Mouse (Mus musculus) liver, embryonic 12.5 days (tissue): ENCODE results near the gene Fyb. TPM values are rescaled to one million over a fixed set of nuclear protein-coding genes. Genes with fewer than 3 reads are reported as not detected.
A peak's percentile ranks its signal among the peaks of the same experiment; 100 is the strongest.

ENCODE experiments used
- ATAC-seq: fragments of 200-750 bp; cut with Nextera tagmentation; 2 replicates; pipeline ENCODE4 v1.8.0; 2017; ENCODE audit warnings: moderate number of reproducible peaks, mild to moderate bottlenecking, moderate library complexity
- H3K27ac ChIP-seq: fragments of 300-500 bp; sonication (generic); 2 replicates; pipeline ENCODE4 v1.5.1; 2016; ENCODE audit warnings: mild to moderate bottlenecking
- H3K27me3 ChIP-seq: fragments of 300-500 bp; sonication (generic); replicated peaks from 2 replicates; pipeline ENCODE4 v1.6.1; 2016; ENCODE audit warnings: mild to moderate bottlenecking, moderate library complexity
- H3K36me3 ChIP-seq: fragments of 300-500 bp; sonication (generic); 2 replicates; pipeline ENCODE4 v1.6.1; 2016; ENCODE audit warnings: mild to moderate bottlenecking, moderate library complexity
- H3K4me1 ChIP-seq: fragments of 300-500 bp; sonication (generic); 2 replicates; pipeline ENCODE4 v1.6.1; 2016
- H3K4me2 ChIP-seq: fragments of 300-500 bp; sonication (generic); 2 replicates; pipeline ENCODE4 v1.6.1; 2016; ENCODE audit warnings: mild to moderate bottlenecking, moderate library complexity
- H3K4me3 ChIP-seq: fragments of 300-500 bp; sonication (generic); 2 replicates; pipeline ENCODE4 v1.5.1; 2016; ENCODE audit warnings: mild to moderate bottlenecking, moderate library complexity
- H3K9ac ChIP-seq: fragments of 300-500 bp; sonication (generic); 2 replicates; pipeline ENCODE4 v1.6.1; 2016; ENCODE audit warnings: mild to moderate bottlenecking, moderate library complexity
- H3K9me3 ChIP-seq: fragments of 300-500 bp; sonication (generic); replicated peaks from 2 replicates; pipeline ENCODE4 v1.6.1; 2016; ENCODE audit warnings: mild to moderate bottlenecking, moderate library complexity
- WGBS: fragments of 180-500 bp; shearing (Covaris S2); methylation state at CpG from one replicate; pipeline ENCODE4 v1.1.7; 2016; ENCODE audit not compliant: insufficient replicate concordance; 5-methylcytosine and 5-hydroxymethylcytosine counted together
- polyA plus RNA-seq: library from polyadenylated mRNA; unstranded; fragments of >200 nt; fragmentation: Nextera tagmentation; extraction: Ambion mirVana; gene quantifications from 2 replicates; pipeline ENCODE4 v1.2.1, GENCODE M21; 2016

The Fyb gene
- polyA plus RNA-seq, 1 experiment from 2014 or later, result 32.2 TPM

DNA sequence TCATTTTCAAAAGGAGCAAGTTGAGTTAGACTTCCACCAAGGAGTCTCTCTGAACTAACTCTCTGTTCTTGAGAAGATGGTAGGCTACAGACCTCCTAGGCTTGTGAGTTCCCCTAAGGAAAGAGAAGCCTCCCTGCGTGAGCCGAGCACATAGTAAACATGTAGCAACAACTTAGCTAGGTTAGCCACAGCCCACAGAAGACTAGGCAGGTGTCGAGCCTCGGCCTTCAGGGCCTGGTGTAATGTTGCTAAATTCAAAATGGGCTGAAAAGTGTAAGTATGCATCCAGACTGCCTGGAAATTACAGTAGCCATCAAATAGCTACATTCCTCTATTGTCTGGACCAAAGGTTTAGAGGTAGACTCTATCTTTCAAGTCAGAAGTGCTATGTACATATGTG lies 79.3 kb downstream of the Fyb start:
- Histone ChIP-seq H3K4me3 (no peak overlapping the region), H3K27me3 (no peaks in the 10 kb centered on the region), H3K4me1 (no peaks in the 10 kb centered on the region), H3K36me3 (no peaks in the 10 kb centered on the region), H3K9ac (no peak overlapping the region), H3K27ac (no peak overlapping the region), H3K4me2 (no peak overlapping the region), H3K9me3 (no peaks in the 10 kb centered on the region)
- ATAC-seq, result no peak
- 78% methylated on average over 4 of the region's 4 CpGs for WGBS

DNA sequence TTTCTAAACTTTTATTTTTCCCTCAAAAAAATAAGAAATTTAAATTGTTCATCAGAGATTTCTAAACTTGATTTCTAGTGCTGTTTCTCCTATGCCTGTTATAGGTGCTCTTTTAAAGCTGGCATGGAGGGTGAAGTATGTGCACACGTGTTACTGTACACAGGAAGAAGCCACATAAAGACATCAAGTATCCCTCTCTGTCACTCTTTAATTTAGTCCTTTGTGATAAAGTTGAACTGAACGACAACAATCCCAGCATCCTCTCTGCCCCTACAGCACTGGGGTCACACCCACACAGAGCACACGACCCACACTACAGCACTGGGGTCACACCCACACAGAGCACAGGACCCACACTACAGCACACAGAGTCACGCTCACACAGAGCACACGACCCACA lies 88.0 kb downstream of the Fyb start:
- no peaks in the 10 kb centered on the region for H3K9me3 ChIP-seq
- no peaks in the 10 kb centered on the region for H3K27me3 ChIP-seq
- H3K4me2 ChIP-seq, result no peak overlapping the region
- H3K27ac ChIP-seq, result no peak overlapping the region
- no peaks in the 10 kb centered on the region for H3K4me1 ChIP-seq
- H3K9ac ChIP-seq, result no peak overlapping the region
- ATAC-seq, result no peak
- H3K4me3 ChIP-seq, result no peak overlapping the region
- 72% methylated on average over 5 of the region's 5 CpGs for WGBS
- H3K36me3 ChIP-seq, result no peaks in the 10 kb centered on the region

DNA sequence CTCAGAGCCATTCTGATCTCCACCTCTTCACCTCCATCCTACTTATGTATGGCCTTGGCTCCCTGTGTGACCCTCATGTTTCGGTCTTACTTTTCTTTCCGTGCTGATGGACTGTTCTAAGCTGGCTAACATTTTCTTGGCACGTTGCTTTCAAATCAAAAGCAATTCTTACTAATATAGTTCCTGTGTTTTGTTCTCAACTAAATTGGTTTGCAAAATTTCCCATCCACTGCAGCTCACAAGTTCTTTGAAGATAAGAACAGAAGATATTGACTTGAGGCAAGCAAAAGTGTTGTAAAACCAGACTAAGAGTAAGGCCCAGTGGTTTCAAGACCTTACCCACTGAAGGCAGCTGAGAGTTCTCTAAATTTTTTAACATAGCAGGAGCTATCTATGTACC lies 90.2 kb downstream of the Fyb start:
- H3K27me3 ChIP-seq, result no peaks in the 10 kb centered on the region
- no peak for ATAC-seq
- no peak overlapping the region for H3K4me3 ChIP-seq
- no peaks in the 10 kb centered on the region for H3K4me1 ChIP-seq
- no peak overlapping the region for H3K9ac ChIP-seq
- H3K4me2 ChIP-seq, result no peak overlapping the region
- no peaks in the 10 kb centered on the region for H3K9me3 ChIP-seq
- 78% methylated on average over 3 of the region's 3 CpGs for WGBS
- no peak overlapping the region for H3K27ac ChIP-seq
- no peaks in the 10 kb centered on the region for H3K36me3 ChIP-seq

DNA sequence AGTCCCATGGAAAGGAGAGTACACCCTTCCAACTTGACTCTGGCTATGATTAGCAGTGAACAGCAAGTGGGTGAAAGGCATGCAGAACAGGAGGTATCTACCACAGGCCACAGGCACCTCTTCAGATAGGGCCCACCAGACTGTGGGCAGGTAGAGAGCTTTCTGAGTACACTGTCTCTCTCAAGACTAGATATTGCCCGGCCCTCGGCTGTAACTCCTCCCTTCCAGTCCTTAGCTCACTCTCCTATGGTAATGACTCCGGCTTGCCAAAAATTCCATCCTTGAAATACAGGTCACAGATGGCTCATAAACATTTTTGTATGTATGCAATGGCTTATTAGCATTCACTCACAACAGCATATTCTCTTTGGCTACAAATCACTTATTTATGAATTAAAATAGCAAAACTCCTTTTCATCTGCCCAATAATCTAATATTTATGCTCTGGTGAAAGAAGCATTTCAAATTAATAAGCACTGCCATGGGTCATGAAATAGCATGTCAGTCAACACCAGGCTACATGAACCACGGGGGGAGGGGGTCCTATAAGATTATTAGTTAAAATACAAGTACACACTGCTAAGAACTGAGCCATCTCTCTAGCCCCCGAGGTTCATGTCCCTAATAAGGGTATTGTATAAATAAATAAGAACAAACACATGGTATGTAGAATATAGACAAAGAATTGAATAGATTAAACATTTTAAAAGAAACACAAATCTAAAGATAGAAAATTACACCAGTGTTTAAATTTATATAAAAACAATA lies 93.9 kb downstream of the Fyb start:
- H3K9me3 ChIP-seq, result no peaks in the 10 kb centered on the region
- H3K36me3 ChIP-seq, result no peaks in the 10 kb centered on the region
- H3K4me2 ChIP-seq, result no peak overlapping the region
- H3K4me1 ChIP-seq, result no peaks in the 10 kb centered on the region
- no peaks in the 10 kb centered on the region for H3K27me3 ChIP-seq
- no peak for ATAC-seq
- H3K9ac ChIP-seq, result no peak overlapping the region
- H3K4me3 ChIP-seq, result no peak overlapping the region
- WGBS, result 60% methylated on average over 5 of the region's 5 CpGs
- no peak overlapping the region for H3K27ac ChIP-seq

DNA sequence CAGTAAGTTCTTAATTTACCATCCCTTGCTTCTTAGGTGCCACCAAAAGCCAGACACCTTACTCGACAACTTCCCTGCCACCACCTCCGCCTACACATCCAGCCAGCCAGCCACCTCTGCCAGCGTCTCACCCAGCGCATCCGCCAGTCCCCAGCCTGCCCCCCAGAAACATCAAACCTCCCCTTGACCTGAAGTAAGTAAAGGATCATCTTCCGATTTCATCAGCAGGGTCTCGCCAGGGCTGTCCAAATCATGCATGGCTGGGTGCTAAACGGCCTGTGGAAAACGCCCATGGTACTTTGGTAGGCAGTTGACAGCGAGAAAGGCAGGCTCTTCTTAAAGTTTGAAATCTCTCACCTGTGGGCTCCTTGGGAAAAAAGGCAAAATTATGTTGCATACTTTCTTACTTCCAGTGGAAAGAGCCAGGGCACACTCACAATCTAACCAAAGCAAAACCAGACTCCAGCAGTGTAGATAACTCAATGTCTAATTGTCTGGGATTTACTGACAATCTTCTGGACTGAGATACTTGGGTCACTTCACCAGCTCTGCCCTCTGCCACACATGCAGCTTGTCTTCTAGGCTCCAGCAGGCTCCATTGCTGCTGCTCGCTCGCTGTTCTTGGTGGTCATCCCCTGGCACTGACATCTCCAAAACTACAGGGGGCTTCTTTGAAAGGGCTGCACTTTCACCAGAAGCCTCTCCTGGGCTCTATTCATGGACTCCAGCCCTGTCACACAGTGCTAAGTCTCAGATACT lies 97.1 kb downstream of the Fyb start:
- no peaks in the 10 kb centered on the region for H3K36me3 ChIP-seq
- peaks cover 26% of the 10 kb centered on the region for H3K4me1 ChIP-seq
- H3K27ac ChIP-seq, result no peak overlapping the region
- no peaks in the 10 kb centered on the region for H3K9me3 ChIP-seq
- no peak overlapping the region for H3K9ac ChIP-seq
- H3K27me3 ChIP-seq, result no peaks in the 10 kb centered on the region
- no peak overlapping the region for H3K4me2 ChIP-seq
- WGBS, result 83% methylated on average over 12 of the region's 12 CpGs
- no peak for ATAC-seq
- no peak overlapping the region for H3K4me3 ChIP-seq

DNA sequence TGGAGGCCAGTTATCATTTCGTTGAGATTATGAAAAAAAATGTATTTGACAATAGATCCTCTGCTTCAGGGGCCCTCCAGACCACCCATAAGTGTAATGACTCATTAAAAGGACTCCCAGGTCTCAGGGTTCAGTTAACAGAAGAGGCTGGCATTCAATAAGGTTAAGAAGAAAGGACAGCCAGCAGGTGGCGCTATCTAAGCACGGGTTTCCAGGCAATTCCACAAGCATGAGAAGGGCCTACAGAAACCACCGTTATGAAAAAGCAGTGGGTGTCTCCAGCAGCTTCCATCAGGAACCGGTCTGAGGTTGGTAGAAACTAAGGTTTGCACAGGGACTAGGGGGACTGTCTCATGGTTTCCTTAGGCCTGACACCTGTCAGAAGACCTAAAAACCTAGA lies 99.9 kb downstream of the Fyb start:
- no peaks in the 10 kb centered on the region for H3K9me3 ChIP-seq
- 6% methylated on average over 5 of the region's 5 CpGs for WGBS
- H3K9ac ChIP-seq, result no peak overlapping the region
- H3K4me1 ChIP-seq, result peaks cover 49% of the 10 kb centered on the region
- no peaks in the 10 kb centered on the region for H3K36me3 ChIP-seq
- H3K27me3 ChIP-seq, result no peaks in the 10 kb centered on the region
- ATAC-seq, result peak; percentile 43
- H3K4me2 ChIP-seq, result no peak overlapping the region
- no peak overlapping the region for H3K4me3 ChIP-seq
- no peak overlapping the region for H3K27ac ChIP-seq

DNA sequence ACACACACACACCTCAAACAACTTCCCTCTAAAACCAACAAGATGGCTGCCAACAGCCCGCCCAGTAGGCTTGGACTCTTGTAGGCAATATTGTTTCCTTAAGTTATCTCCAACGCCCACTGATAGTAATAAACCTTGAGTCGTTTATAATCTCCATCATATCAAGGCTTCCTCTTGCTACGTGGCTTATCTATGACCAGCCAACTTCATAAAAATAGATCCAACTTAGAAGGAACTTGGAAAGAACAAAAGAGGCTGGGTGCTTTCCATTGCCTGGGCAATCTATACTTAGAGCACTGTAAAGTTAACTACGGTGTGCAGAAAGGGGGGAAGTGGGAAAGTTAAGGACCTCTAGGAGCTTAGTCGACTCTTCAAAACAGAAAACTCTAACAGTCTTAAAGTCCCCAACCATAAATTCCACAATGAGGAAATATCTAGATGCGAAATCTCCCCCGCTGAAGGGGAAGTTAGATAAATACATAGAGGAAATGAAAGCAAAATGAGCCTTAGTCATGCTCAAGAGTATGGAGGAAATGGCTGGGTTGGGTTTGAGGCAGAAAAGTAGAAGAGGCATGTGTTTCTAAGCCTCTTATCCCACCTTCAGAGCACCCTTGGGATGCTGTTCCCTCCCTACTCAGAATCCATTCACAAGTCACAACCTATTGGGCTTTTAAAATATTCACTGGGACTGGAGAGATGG lies 101.0 kb downstream of the Fyb start:
- Histone ChIP-seq H3K4me1 (peaks cover 53% of the 10 kb centered on the region), H3K9ac (no peak overlapping the region), H3K4me3 (no peak overlapping the region), H3K4me2 (no peak overlapping the region; the same call in 1 of the 2 replicates), H3K9me3 (no peaks in the 10 kb centered on the region), H3K27ac (no peak overlapping the region), H3K27me3 (no peaks in the 10 kb centered on the region), H3K36me3 (no peaks in the 10 kb centered on the region)
- 23% methylated on average over 8 of the region's 8 CpGs for WGBS
- no peak; the same call in 1 of the 2 replicates for ATAC-seq

DNA sequence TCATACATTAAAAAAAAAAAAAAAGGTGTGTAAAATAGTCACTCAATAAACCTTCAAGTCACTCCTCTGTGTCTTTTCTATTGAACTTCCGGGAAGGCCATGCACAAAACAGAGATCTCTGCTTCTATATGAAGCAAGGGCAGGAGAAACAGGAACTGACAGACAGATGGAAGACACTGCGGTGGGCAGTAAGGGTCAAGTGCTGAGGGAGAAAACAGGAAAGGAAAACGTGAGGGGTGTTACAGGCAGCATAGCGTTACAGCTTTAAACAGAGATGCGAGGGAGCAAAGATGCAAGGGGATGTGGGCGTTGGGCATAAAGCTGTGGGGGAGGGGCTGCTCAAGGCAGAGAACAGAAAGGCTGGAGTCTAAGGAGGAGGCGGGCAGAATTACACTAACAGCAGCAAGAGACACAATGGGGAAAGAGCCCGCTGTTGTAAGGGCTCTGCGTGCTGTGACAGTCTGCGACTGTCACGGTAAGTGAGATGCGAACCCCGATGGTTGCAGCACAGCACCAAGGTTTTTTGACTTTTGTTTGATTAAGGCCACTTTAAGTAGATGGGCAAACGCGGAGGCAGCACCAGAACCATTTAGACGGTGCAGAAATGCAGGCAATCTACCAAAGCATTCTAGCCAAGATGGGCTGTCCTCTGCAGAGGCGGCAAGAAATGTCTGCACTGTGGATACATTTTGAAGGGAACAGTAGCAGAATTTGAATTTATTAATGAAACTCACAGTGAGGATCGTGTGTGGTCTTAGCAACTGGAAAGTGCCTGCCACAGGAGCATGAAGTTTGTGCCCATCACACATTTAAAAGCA lies 101.9 kb downstream of the Fyb start:
- Histone ChIP-seq H3K9me3 (no peaks in the 10 kb centered on the region), H3K9ac (no peak overlapping the region), H3K4me3 (peak overlapping the region; percentile 19; the same call in 1 of the 2 replicates), H3K4me2 (peak overlapping the region; percentile 52), H3K4me1 (peaks cover 53% of the 10 kb centered on the region), H3K27me3 (no peaks in the 10 kb centered on the region), H3K36me3 (no peaks in the 10 kb centered on the region), H3K27ac (no peak overlapping the region)
- 23% methylated on average over 18 of the region's 18 CpGs for WGBS
- no peak for ATAC-seq

DNA sequence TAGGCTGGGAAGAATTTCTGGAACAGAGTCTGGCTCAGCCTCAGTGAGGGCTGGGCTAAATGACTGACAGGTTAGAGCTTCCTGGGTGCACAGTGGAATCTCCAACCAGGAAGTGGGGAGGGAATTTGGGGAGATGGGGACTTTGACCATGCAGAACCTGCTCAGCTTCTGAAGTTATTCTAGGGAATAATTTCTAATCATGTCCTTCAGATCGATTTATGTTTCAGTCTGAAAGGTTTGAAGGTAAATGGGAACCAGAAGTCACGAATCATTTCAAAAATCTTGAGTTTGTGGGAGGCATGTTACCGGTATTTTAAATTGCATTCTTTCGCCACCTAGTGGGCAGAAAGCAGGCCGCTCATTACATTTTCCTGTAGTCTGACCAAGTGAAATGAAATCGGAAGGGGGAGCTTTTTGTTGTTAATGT lies 103.0 kb downstream of the Fyb start:
- ATAC-seq, result no peak

DNA sequence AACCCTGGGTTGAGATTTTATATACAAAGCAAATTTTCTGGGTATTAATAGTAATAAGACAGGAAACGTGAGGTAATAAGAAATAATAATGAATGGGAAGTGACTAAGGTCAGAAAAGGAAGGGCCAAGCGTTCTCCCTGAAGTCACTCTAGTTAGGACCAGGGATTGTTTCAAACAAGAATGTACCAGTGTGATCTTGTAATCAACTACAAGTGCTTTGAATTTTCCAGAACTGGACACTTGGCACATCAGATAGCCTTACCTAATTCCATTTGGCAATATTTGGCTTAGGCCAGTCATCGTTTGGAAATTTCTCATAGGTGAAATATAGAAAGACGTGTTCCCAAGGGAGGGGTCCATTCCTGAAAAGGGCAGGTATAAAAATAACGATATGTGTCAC lies 103.5 kb downstream of the Fyb start:
- H3K9me3 ChIP-seq, result no peaks in the 10 kb centered on the region
- no peaks in the 10 kb centered on the region for H3K36me3 ChIP-seq
- peaks cover 53% of the 10 kb centered on the region for H3K4me1 ChIP-seq
- no peak overlapping the region for H3K4me2 ChIP-seq
- no peak overlapping the region for H3K27ac ChIP-seq
- ATAC-seq, result no peak
- no peak overlapping the region for H3K9ac ChIP-seq
- H3K27me3 ChIP-seq, result no peaks in the 10 kb centered on the region
- WGBS, result 61% methylated on average over 5 of the region's 5 CpGs
- H3K4me3 ChIP-seq, result no peak overlapping the region

More for the DNA sequence above, 103.0 kb downstream of the Fyb start:
- 4% methylated on average over 6 of the region's 6 CpGs for WGBS
- peak overlapping the region; percentile 49 for H3K4me2 ChIP-seq
- H3K36me3 ChIP-seq, result no peaks in the 10 kb centered on the region
- no peaks in the 10 kb centered on the region for H3K27me3 ChIP-seq
- peaks cover 53% of the 10 kb centered on the region for H3K4me1 ChIP-seq
- peak overlapping the region; percentile 21; the same call in 1 of the 2 replicates for H3K4me3 ChIP-seq
- no peak overlapping the region for H3K9ac ChIP-seq
- H3K9me3 ChIP-seq, result no peaks in the 10 kb centered on the region
- no peak overlapping the region for H3K27ac ChIP-seq

DNA sequence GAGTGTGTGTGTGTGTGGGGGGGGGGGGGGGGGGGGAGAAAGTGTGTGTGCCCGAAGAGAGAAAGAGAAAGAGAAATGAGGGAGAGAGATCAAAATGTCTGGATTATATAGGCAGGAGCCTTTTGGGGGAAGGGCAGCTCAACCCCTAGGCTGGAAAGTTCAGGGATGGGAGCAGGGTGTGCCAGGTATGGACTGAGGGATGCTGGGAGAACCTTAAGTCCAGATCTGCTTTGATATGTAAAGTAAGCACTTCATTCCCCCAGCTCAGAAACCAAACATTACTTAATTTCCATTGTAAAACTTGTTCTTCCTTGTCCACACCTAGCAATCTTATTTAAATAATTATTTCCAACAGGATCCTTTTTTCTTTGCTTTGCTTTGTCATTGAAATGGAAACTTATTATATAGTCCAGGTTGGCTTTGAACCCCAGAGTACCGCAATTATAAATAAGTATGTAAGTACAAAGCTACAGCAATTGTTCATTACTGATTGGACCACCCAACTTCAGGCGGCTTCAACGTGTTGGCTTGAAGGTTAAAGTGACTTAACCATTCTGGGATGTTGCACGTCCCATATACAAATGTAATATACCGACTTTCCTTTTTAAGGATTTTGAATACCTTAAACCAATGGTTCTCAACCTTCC lies 105.9 kb downstream of the Fyb start:
- Histone ChIP-seq H3K27ac (no peak overlapping the region), H3K27me3 (no peaks in the 10 kb centered on the region), H3K36me3 (no peaks in the 10 kb centered on the region), H3K9ac (no peak overlapping the region), H3K9me3 (no peaks in the 10 kb centered on the region), H3K4me2 (no peak overlapping the region), H3K4me1 (peaks cover 39% of the 10 kb centered on the region), H3K4me3 (no peak overlapping the region)
- ATAC-seq, result no peak
- 85% methylated on average over 5 of the region's 6 CpGs for WGBS
